Mouse (Mus musculus) cortical plate, adult 2 months (tissue): ENCODE data around the gene Zfp654.

Experiments used
- CTCF ChIP-seq: fragments of 200-500 bp; IDR thresholded peaks from 2 replicates; pipeline ENCODE4 v1.5.1; 2011; ENCODE audit warnings: mild to moderate bottlenecking, control low read depth, low read length; ENCODE audit not compliant: insufficient read depth; ENCODE audit errors: extremely low read depth
- POLR2A ChIP-seq: fragments of 200-500 bp; IDR thresholded peaks from 2 replicates; pipeline ENCODE4 v1.6.1; 2011; ENCODE audit warnings: mild to moderate bottlenecking, low read length, control low read depth; ENCODE audit not compliant: insufficient read depth; ENCODE audit errors: extremely low read depth

DNA sequence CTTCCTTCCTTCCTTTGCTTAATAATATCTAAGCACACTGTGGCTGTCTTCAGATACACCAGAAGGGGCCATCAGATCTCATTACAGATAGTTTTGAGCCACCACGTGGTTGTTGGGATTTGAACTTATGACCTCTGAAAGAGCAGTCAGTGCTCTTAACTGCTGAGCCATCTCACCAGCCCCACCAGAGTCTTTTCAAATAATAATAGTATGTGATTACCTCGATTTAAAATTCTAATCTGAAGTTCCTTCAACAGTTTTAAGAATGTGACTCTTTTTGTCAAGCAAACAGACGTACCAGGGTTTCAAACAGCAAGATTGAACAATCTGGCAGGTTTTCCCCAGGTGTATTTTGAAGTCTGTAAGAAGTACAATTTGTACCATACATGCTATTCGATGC is 34.1 kb upstream of the Zfp654 start:
- TF ChIP-seq CTCF (no peak), POLR2A (no peak)
